Mouse (Mus musculus) urinary bladder, adult 2 months (tissue): ENCODE results near the gene Ltbp1. TPM values are rescaled to one million over a fixed set of nuclear protein-coding genes. Genes with fewer than 3 reads are reported as not detected.

Experiments used
- DNase-seq: peaks from one replicate; pipeline ENCODE4 v3.0.0; 2022; ENCODE audit warnings: low spot score
- polyA plus RNA-seq: library from polyadenylated mRNA; depleted of rRNA; stranded (reverse); fragments of >200 nt; gene quantifications from 2 replicates; pipeline ENCODE4 v1.2.3, GENCODE M21; 2012; rRNA removed

Ltbp1 gene
- 26.4 and 44.6 TPM in 2 replicates for polyA plus RNA-seq

GRCm38 (mm10) chr17:75005281-75005684 lies at the start of gene Ltbp1:
Gene Ltbp1 (plus strand): TSS chr17:75005568.
- DNase-seq = peak; percentile 51

GRCm38 (mm10) chr17:74959481-74960245 lies 45.7 kb upstream of the Ltbp1 start:
- no peak for DNase-seq

- no peak for DNase-seq
Observed at GRCm38 (mm10) chr17:74963222-74963621, 42.1 kb upstream of the Ltbp1 start.

GRCm38 (mm10) chr17:74963861-74964260 lies 41.5 kb upstream of the Ltbp1 start:
- DNase-seq = no peak

GRCm38 (mm10) chr17:74967298-74967848 lies 38.0 kb upstream of the Ltbp1 start:
- no peak for DNase-seq

- DNase-seq = no peak
Observed at GRCm38 (mm10) chr17:74968152-74968712, 37.1 kb upstream of the Ltbp1 start.

GRCm38 (mm10) chr17:74968738-74969271 lies 36.6 kb upstream of the Ltbp1 start:
- DNase-seq = no peak

- no peak for DNase-seq
Observed at GRCm38 (mm10) chr17:74975192-74975591, 30.2 kb upstream of the Ltbp1 start.

GRCm38 (mm10) chr17:74976167-74976985 lies 29.0 kb upstream of the Ltbp1 start:
- DNase-seq = no peak

- DNase-seq = no peak
Observed at GRCm38 (mm10) chr17:74979767-74980166, 25.6 kb upstream of the Ltbp1 start.

GRCm38 (mm10) chr17:74981703-74982102 lies 23.7 kb upstream of the Ltbp1 start:
- no peak for DNase-seq

GRCm38 (mm10) chr17:74982880-74983279 lies 22.5 kb upstream of the Ltbp1 start:
- no peak for DNase-seq

- DNase-seq = no peak
Observed at GRCm38 (mm10) chr17:74984071-74984470, 21.3 kb upstream of the Ltbp1 start.

GRCm38 (mm10) chr17:74984681-74985080 lies 20.7 kb upstream of the Ltbp1 start:
- no peak for DNase-seq

GRCm38 (mm10) chr17:74987067-74987466 lies 18.3 kb upstream of the Ltbp1 start:
- DNase-seq = no peak

- no peak for DNase-seq
Observed at GRCm38 (mm10) chr17:74989691-74990090, 15.7 kb upstream of the Ltbp1 start.

GRCm38 (mm10) chr17:74990561-74990960 lies 14.8 kb upstream of the Ltbp1 start:
- no peak for DNase-seq

- no peak for DNase-seq
Observed at GRCm38 (mm10) chr17:74993726-74994581, 11.4 kb upstream of the Ltbp1 start.

GRCm38 (mm10) chr17:74994582-74994893 lies 10.8 kb upstream of the Ltbp1 start:
- no peak for DNase-seq

GRCm38 (mm10) chr17:74995266-74995665 lies 10.1 kb upstream of the Ltbp1 start:
- DNase-seq = no peak

- DNase-seq = no peak
Observed at GRCm38 (mm10) chr17:75000066-75000465, 5.3 kb upstream of the Ltbp1 start.
